11 mouse cellular contexts compared by ENCODE assay signal in genomic region chr2:156047929-156048328, GRCm38 (mm10). TPM values are rescaled to one million over a fixed set of nuclear protein-coding genes. Genes with fewer than 3 reads are reported as not detected.
DNase-seq lines count a peak whose midpoint lies in the region; ATAC-seq lines count a peak whose summit lies in the region.
"Had no signal": no experiment of that assay in that cellular context is flagged by ENCODE, and none has a peak within 500 bp of the region (broad histone marks: within the 10 kb centered on the region; RNA-seq: fewer than 3 reads in every experiment).

No protein-coding gene starts in this region.

- no peak overlapping the region; the same call in 1 of the 2 replicates for H3K4me2 ChIP-seq in hindbrain, embryonic 11.5 days (replicated peaks; ENCODE audit: low read depth, low read length)
- peak overlapping the region; percentile 50 for H3K4me2 ChIP-seq in kidney, embryonic 16.5 days (replicated peaks; ENCODE audit: low read depth, low read length)

- no peaks in the 10 kb centered on the region for H3K9me3 ChIP-seq in hindbrain, embryonic 10.5 days
- H3K9me3 ChIP-seq in hindbrain, embryonic 11.5 days (ENCODE audit: control insufficient read depth, low read length): no peaks in the 10 kb centered on the region
- no peaks in the 10 kb centered on the region for H3K9me3 ChIP-seq in kidney, embryonic 16.5 days (ENCODE audit: low read length)
- H3K9me3 ChIP-seq: G1E had no signal

- no peak for DNase-seq in hindbrain, embryonic 10.5 days (ENCODE audit: low spot score)
- DNase-seq in hindbrain, embryonic 11.5 days (ENCODE audit: low spot score): no peak
- DNase-seq in c-Kit-positive CD71-positive TER-119-negative erythroid progenitor cells, embryonic 14.5 days (ENCODE audit: low read depth): peak; percentile 34
- peak; percentile 30 for DNase-seq in naive thymus-derived CD4-positive, alpha-beta T cell, adult 2 months (ENCODE audit: low read depth)
- no peak for DNase-seq in natural killer cell, adult 2 months (ENCODE audit: low spot score in 2 of 2)
- no peak for DNase-seq in c-Kit-positive CD71-positive TER-119-positive erythroid progenitor cells, embryonic 14.5 days (ENCODE audit: low spot score)

- peaks cover 25% of the 10 kb centered on the region for H3K27me3 ChIP-seq in hindbrain, embryonic 10.5 days (ENCODE audit: insufficient read depth, poor library complexity, severe bottlenecking)
- peaks cover 4% of the 10 kb centered on the region; the same call in 1 of the 2 replicates for H3K27me3 ChIP-seq in hindbrain, embryonic 11.5 days (ENCODE audit: control insufficient read depth, insufficient read depth, low read length)
- H3K27me3 ChIP-seq in kidney, embryonic 16.5 days (ENCODE audit: insufficient read depth, low read length): no peaks in the 10 kb centered on the region

- no peak for ATAC-seq in hindbrain, embryonic 11.5 days (ENCODE audit: low FRiP score)
- peak; percentile 54; the same call in 1 of the 2 replicates for ATAC-seq in kidney, embryonic 16.5 days (ENCODE audit: low FRiP score, low TSS enrichment)
- ATAC-seq in monocyte, adult 5-6 weeks (replicated peaks; ENCODE audit: insufficient number of reproducible peaks, low FRiP score, low TSS enrichment, poor library complexity, severe bottlenecking): no peak

- H3K4me3 ChIP-seq in hindbrain, embryonic 10.5 days: peak overlapping the region; percentile 28
- no peak overlapping the region for H3K4me3 ChIP-seq in hindbrain, embryonic 11.5 days (ENCODE audit: low read depth, low read length)
- peak overlapping the region; percentile 23 for H3K4me3 ChIP-seq in kidney, embryonic 16.5 days (ENCODE audit: low read length)
- H3K4me3 ChIP-seq: erythroblast, embryonic 14.5 days; myocyte had no signal

- H3K4me1 ChIP-seq in hindbrain, embryonic 10.5 days (replicated peaks): peaks cover 9% of the 10 kb centered on the region
- H3K4me1 ChIP-seq in hindbrain, embryonic 11.5 days (replicated peaks; ENCODE audit: control insufficient read depth, insufficient read depth, low read length): no peaks in the 10 kb centered on the region
- no peaks in the 10 kb centered on the region for H3K4me1 ChIP-seq in kidney, embryonic 16.5 days (ENCODE audit: insufficient read depth, low read length)

- no peak overlapping the region for H3K9ac ChIP-seq in hindbrain, embryonic 11.5 days (ENCODE audit: low read depth, low read length)
- H3K9ac ChIP-seq in kidney, embryonic 16.5 days (replicated peaks; ENCODE audit: low read length): no peak overlapping the region

- H3K36me3 ChIP-seq in hindbrain, embryonic 10.5 days: no peaks in the 10 kb centered on the region
- no peaks in the 10 kb centered on the region for H3K36me3 ChIP-seq in hindbrain, embryonic 11.5 days (ENCODE audit: control insufficient read depth, insufficient read depth, low read length)
- H3K36me3 ChIP-seq in kidney, embryonic 16.5 days (ENCODE audit: insufficient read depth, low read length): no peaks in the 10 kb centered on the region
- H3K36me3 ChIP-seq: G1E had no signal

- WGBS in hindbrain, embryonic 10.5 days: 6% methylated on average over 19 of the region's 19 CpGs
- WGBS in hindbrain, embryonic 11.5 days: 7% methylated on average over 19 of the region's 19 CpGs
- WGBS in kidney, embryonic 16.5 days: 4% methylated on average over 19 of the region's 19 CpGs

- no peak overlapping the region for H3K27ac ChIP-seq in hindbrain, embryonic 10.5 days
- no peak overlapping the region for H3K27ac ChIP-seq in hindbrain, embryonic 11.5 days (ENCODE audit: low read depth, low read length)
- H3K27ac ChIP-seq in kidney, embryonic 16.5 days (ENCODE audit: low read length): no peak overlapping the region

RNA-seq across cellular contexts. Expression of gene Fer1l4, which starts 4.8 kb away (rescaled TPM):
- not detected in 2 replicates for polyA plus RNA-seq in hindbrain, embryonic 10.5 days (2016; fragmentation: Nextera tagmentation; extraction: Ambion mirVana)
- not detected in 2 replicates for polyA plus RNA-seq in hindbrain, embryonic 11.5 days (2014; fragmentation: Nextera tagmentation; extraction: Ambion mirVana)
- 0.15 and 0.37 TPM in 2 replicates for polyA plus RNA-seq in kidney, embryonic 16.5 days (2015; fragmentation: Nextera tagmentation; extraction: Ambion mirVana)
- not detected in 3 replicates for total RNA-seq in monocyte, adult 5-6 weeks (2017)
- polyA plus RNA-seq: erythroblast, embryonic 14.5 days; G1E; myocyte had no signal

RNA-seq across cellular contexts. Expression of gene Spag4, which starts 17.0 kb away (rescaled TPM):
- polyA plus RNA-seq in hindbrain, embryonic 10.5 days (2016; fragmentation: Nextera tagmentation; extraction: Ambion mirVana): 4.4 and 6.9 TPM in 2 replicates
- 3.9 and 4.8 TPM in 2 replicates for polyA plus RNA-seq in hindbrain, embryonic 11.5 days (2014; fragmentation: Nextera tagmentation; extraction: Ambion mirVana)
- polyA plus RNA-seq in kidney, embryonic 16.5 days (2015; fragmentation: Nextera tagmentation; extraction: Ambion mirVana): 2.8 and 3.3 TPM in 2 replicates
- total RNA-seq in monocyte, adult 5-6 weeks (2017): 0.29 to 2.2 TPM (median 1.9 TPM) in 3 replicates

RNA-seq across cellular contexts. Expression of gene Ergic3, which starts 40.1 kb away (rescaled TPM):
- polyA plus RNA-seq in hindbrain, embryonic 10.5 days (2016; fragmentation: Nextera tagmentation; extraction: Ambion mirVana): 223 and 257 TPM in 2 replicates
- polyA plus RNA-seq in hindbrain, embryonic 11.5 days (2014; fragmentation: Nextera tagmentation; extraction: Ambion mirVana): 238 and 243 TPM in 2 replicates
- 288 and 302 TPM in 2 replicates for polyA plus RNA-seq in kidney, embryonic 16.5 days (2015; fragmentation: Nextera tagmentation; extraction: Ambion mirVana)
- total RNA-seq in monocyte, adult 5-6 weeks (2017): 57.6 to 77.8 TPM (median 66.2 TPM) in 3 replicates

RNA-seq across cellular contexts. Expression of gene 6430550D23Rik, which starts 40.2 kb away (rescaled TPM):
- 1.2 and 1.5 TPM in 2 replicates for polyA plus RNA-seq in hindbrain, embryonic 10.5 days (2016; fragmentation: Nextera tagmentation; extraction: Ambion mirVana)
- 1.4 and 2.5 TPM in 2 replicates for polyA plus RNA-seq in hindbrain, embryonic 11.5 days (2014; fragmentation: Nextera tagmentation; extraction: Ambion mirVana)
- polyA plus RNA-seq in kidney, embryonic 16.5 days (2015; fragmentation: Nextera tagmentation; extraction: Ambion mirVana): 1.4 and 2.2 TPM in 2 replicates
- total RNA-seq in monocyte, adult 5-6 weeks (2017): 0.87 to 1.8 TPM in 2 of 3 replicates, not detected in the other

Comparison
In these comparisons a context has a peak if more than half of its experiments do, and no peak if none do; other contexts are left out.
1. DNase-seq: peak in c-Kit-positive CD71-positive TER-119-negative erythroid progenitor cells, embryonic 14.5 days (single experiment) and naive thymus-derived CD4-positive, alpha-beta T cell, adult 2 months (single experiment); none in hindbrain, embryonic 10.5 days (single experiment), hindbrain, embryonic 11.5 days (single experiment), natural killer cell, adult 2 months (0 of 2) and c-Kit-positive CD71-positive TER-119-positive erythroid progenitor cells, embryonic 14.5 days (single experiment).